Mouse (Mus musculus) naive thymus-derived CD4-positive, alpha-beta T cell, adult 2 months (primary cell): ENCODE measurements around the gene Lipc.

ENCODE experiments used
- DNase-seq: peaks from one replicate; pipeline ENCODE4 v3.0.0-alpha.2; 2011; ENCODE audit warnings: low read depth

Lipc gene

GRCm38 (mm10) chr9:70952126-70952525 lies at the start of gene Lipc:
Lipc (minus strand) TSS chr9:70952226.
- no peak for DNase-seq

GRCm38 (mm10) chr9:70999161-70999560 lies 47.1 kb upstream of the Lipc start:
- DNase-seq = no peak

- DNase-seq = no peak
Measured at GRCm38 (mm10) chr9:70998719-70999118, 46.7 kb upstream of the Lipc start.

GRCm38 (mm10) chr9:70993326-70993725 lies 41.3 kb upstream of the Lipc start:
- DNase-seq = no peak

- no peak for DNase-seq
Measured at GRCm38 (mm10) chr9:70991401-70991800, 39.4 kb upstream of the Lipc start.

GRCm38 (mm10) chr9:70987210-70987609 lies 35.2 kb upstream of the Lipc start:
- DNase-seq = no peak

- no peak for DNase-seq
Measured at GRCm38 (mm10) chr9:70982991-70983480, 31.0 kb upstream of the Lipc start.

- no peak for DNase-seq
Measured at GRCm38 (mm10) chr9:70981721-70982120, 29.7 kb upstream of the Lipc start.

GRCm38 (mm10) chr9:70979641-70980040 lies 27.6 kb upstream of the Lipc start:
- no peak for DNase-seq

- no peak for DNase-seq
Measured at GRCm38 (mm10) chr9:70979171-70979570, 27.1 kb upstream of the Lipc start.

GRCm38 (mm10) chr9:70977392-70977791 lies 25.4 kb upstream of the Lipc start:
- DNase-seq = no peak

GRCm38 (mm10) chr9:70975921-70976320 lies 23.9 kb upstream of the Lipc start:
- no peak for DNase-seq

- DNase-seq = no peak
Measured at GRCm38 (mm10) chr9:70973286-70973685, 21.3 kb upstream of the Lipc start.

- no peak for DNase-seq
Measured at GRCm38 (mm10) chr9:70969244-70969643, 17.2 kb upstream of the Lipc start.

- DNase-seq = no peak
Measured at GRCm38 (mm10) chr9:70965999-70966994, 14.3 kb upstream of the Lipc start.

- no peak for DNase-seq
Measured at GRCm38 (mm10) chr9:70965422-70965821, 13.4 kb upstream of the Lipc start.

GRCm38 (mm10) chr9:70965011-70965410 lies 13.0 kb upstream of the Lipc start:
- DNase-seq = no peak

GRCm38 (mm10) chr9:70963461-70963891 lies 11.4 kb upstream of the Lipc start:
- no peak for DNase-seq

- no peak for DNase-seq
Measured at GRCm38 (mm10) chr9:70962781-70963455, 10.9 kb upstream of the Lipc start.

- DNase-seq = no peak
Measured at GRCm38 (mm10) chr9:70960301-70960700, 8.3 kb upstream of the Lipc start.

GRCm38 (mm10) chr9:70959866-70960265 lies 7.8 kb upstream of the Lipc start:
- DNase-seq = no peak

- no peak for DNase-seq
Measured at GRCm38 (mm10) chr9:70959447-70959846, 7.4 kb upstream of the Lipc start.

GRCm38 (mm10) chr9:70958381-70958780 lies 6.4 kb upstream of the Lipc start:
- DNase-seq = no peak
